12 mouse cellular contexts compared by ENCODE assay signal in the genomic region with DNA sequence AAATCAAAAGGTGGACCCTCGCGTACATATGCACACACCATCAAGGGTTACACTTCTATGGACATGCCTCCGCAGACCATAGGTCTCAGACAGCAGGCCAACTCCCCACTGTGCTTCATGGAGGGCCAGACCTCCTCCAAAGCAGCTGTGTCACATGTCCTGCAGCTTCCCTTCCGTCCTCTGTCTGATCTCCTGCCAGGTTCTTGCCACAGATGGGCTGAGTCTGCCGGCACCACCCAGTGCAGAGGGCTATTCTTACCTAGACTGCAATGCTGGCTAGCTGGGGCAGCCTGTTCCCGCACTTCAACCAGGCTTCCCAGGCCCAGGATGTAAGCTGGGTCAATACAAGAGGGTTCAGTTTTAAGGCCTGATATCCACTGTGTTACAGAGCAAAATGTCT.
A peak's percentile ranks its signal among the peaks of the same experiment; 100 is the strongest.
DNase-seq lines count a peak whose midpoint lies in the region; ATAC-seq and TF ChIP-seq lines count a peak whose summit lies in the region.
"Had no signal": no experiment of that assay in that cellular context is flagged by ENCODE, and none has a peak within 500 bp of the region (broad histone marks: within the 10 kb centered on the region; RNA-seq: fewer than 3 reads in every experiment).

No protein-coding gene starts in this region.

- no peak overlapping the region for H3K9ac ChIP-seq in heart, embryonic 14.5 days (ENCODE audit: low read length)
- H3K9ac ChIP-seq in lung, postnatal 0 days (replicated peaks; ENCODE audit: low read depth), result no peak overlapping the region
- no peak overlapping the region for H3K9ac ChIP-seq in forebrain, embryonic 11.5 days (ENCODE audit: low read length)
- H3K9ac ChIP-seq: embryonic facial prominence, embryonic 15.5 days; liver, postnatal 0 days had no signal

- DNase-seq in adrenal gland, adult 2 months, result peak; percentile 43
- no peak for DNase-seq in adrenal gland, adult 8-10 months
- DNase-seq in heart, embryonic 10.5 days (ENCODE audit: low spot score), result no peak
- DNase-seq in lung, postnatal 0 days (ENCODE audit: low spot score), result peak; percentile 56
- no peak for DNase-seq in lung, postnatal 36 days
- peak; percentile 16 to 58 for DNase-seq in lung, postnatal 4 days
- DNase-seq in forebrain, embryonic 11.5 days (ENCODE audit: low spot score), result no peak
- DNase-seq: layer of hippocampus, adult 9-11 months; liver, postnatal 0 days had no signal

- no peaks in the 10 kb centered on the region for H3K27me3 ChIP-seq in heart, embryonic 14.5 days (ENCODE audit: control insufficient read depth, insufficient read depth, low read length)
- H3K27me3 ChIP-seq in heart, embryonic 10.5 days (ENCODE audit: insufficient read depth, poor library complexity, severe bottlenecking), result peaks cover 2% of the 10 kb centered on the region; the same call in 1 of the 2 replicates
- H3K27me3 ChIP-seq in lung, postnatal 0 days (replicated peaks; ENCODE audit: insufficient read depth, low read length), result no peaks in the 10 kb centered on the region
- H3K27me3 ChIP-seq in forebrain, embryonic 11.5 days (ENCODE audit: control insufficient read depth, insufficient read depth, low read length), result no peaks in the 10 kb centered on the region
- H3K27me3 ChIP-seq: embryonic facial prominence, embryonic 15.5 days had no signal

- TF ChIP-seq CTCF in lung, postnatal 0 days (IDR thresholded peaks at IDR 0.05), result no peak

- H3K4me2 ChIP-seq in heart, embryonic 14.5 days (ENCODE audit: low read length), result no peak overlapping the region
- no peak overlapping the region for H3K4me2 ChIP-seq in lung, postnatal 0 days (replicated peaks; ENCODE audit: low read depth, low read length)
- no peak overlapping the region for H3K4me2 ChIP-seq in forebrain, embryonic 11.5 days (ENCODE audit: low read depth, low read length, severe bottlenecking)
- H3K4me2 ChIP-seq: embryonic facial prominence, embryonic 15.5 days had no signal

- ATAC-seq in heart, embryonic 14.5 days (ENCODE audit: insufficient number of reproducible peaks, insufficient read depth, low FRiP score, low read depth), result no peak
- peak; percentile 68 for ATAC-seq in lung, postnatal 0 days
- ATAC-seq in forebrain, embryonic 11.5 days (replicated peaks; ENCODE audit: low FRiP score), result no peak
- ATAC-seq: liver, postnatal 0 days had no signal

- H3K36me3 ChIP-seq in heart, embryonic 14.5 days (ENCODE audit: control insufficient read depth, insufficient read depth, low read length), result no peaks in the 10 kb centered on the region
- no peaks in the 10 kb centered on the region for H3K36me3 ChIP-seq in heart, embryonic 10.5 days
- no peaks in the 10 kb centered on the region for H3K36me3 ChIP-seq in lung, postnatal 0 days (ENCODE audit: insufficient read depth, low read length)
- no peaks in the 10 kb centered on the region for H3K36me3 ChIP-seq in forebrain, embryonic 11.5 days (ENCODE audit: control insufficient read depth, insufficient read depth, low read length)
- H3K36me3 ChIP-seq: embryonic facial prominence, embryonic 15.5 days had no signal

- no peak for TF ChIP-seq EP300 in lung, postnatal 0 days (IDR thresholded peaks at IDR 0.05)

- no peak overlapping the region for H3K4me3 ChIP-seq in heart, embryonic 14.5 days (ENCODE audit: control insufficient read depth in 1 of 2, insufficient read depth in 1 of 2, low read depth in 1 of 2, low read length in 2 of 2)
- H3K4me3 ChIP-seq in heart, embryonic 10.5 days, result no peak overlapping the region
- H3K4me3 ChIP-seq in lung, postnatal 0 days (ENCODE audit: low read depth, low read length), result no peak overlapping the region
- no peak overlapping the region for H3K4me3 ChIP-seq in forebrain, embryonic 11.5 days (ENCODE audit: low read depth, low read length)
- H3K4me3 ChIP-seq: embryonic facial prominence, embryonic 15.5 days had no signal

- no peaks in the 10 kb centered on the region for H3K9me3 ChIP-seq in heart, embryonic 14.5 days (ENCODE audit: control insufficient read depth, low read length)
- H3K9me3 ChIP-seq in heart, embryonic 10.5 days, result no peaks in the 10 kb centered on the region
- no peaks in the 10 kb centered on the region for H3K9me3 ChIP-seq in lung, postnatal 0 days (ENCODE audit: low read length)
- H3K9me3 ChIP-seq in forebrain, embryonic 11.5 days (ENCODE audit: control insufficient read depth, low read length), result no peaks in the 10 kb centered on the region
- H3K9me3 ChIP-seq: embryonic facial prominence, embryonic 15.5 days had no signal

- WGBS in heart, embryonic 14.5 days, result 52% methylated on average over 6 of the region's 6 CpGs
- WGBS in heart, embryonic 10.5 days, result 70% methylated on average over 6 of the region's 6 CpGs
- WGBS in lung, postnatal 0 days, result 51% methylated on average over 6 of the region's 6 CpGs
- 81% methylated on average over 6 of the region's 6 CpGs for WGBS in forebrain, embryonic 11.5 days

- H3K27ac ChIP-seq in heart, embryonic 14.5 days (replicated peaks in 1 of 2; ENCODE audit: control insufficient read depth in 1 of 2, insufficient read depth in 1 of 2, low read depth in 2 of 2, low read length in 2 of 2), result peak overlapping the region; percentile 2 to 24; a peak in 2 of 4 replicates
- no peak overlapping the region for H3K27ac ChIP-seq in heart, embryonic 10.5 days
- no peak overlapping the region for H3K27ac ChIP-seq in lung, postnatal 0 days (ENCODE audit: low read length)
- no peak overlapping the region for H3K27ac ChIP-seq in forebrain, embryonic 11.5 days (ENCODE audit: low read depth, low read length)
- H3K27ac ChIP-seq: embryonic facial prominence, embryonic 15.5 days; kidney, postnatal 0 days had no signal

- H3K4me1 ChIP-seq in heart, embryonic 14.5 days (ENCODE audit: control insufficient read depth in 2 of 2, insufficient read depth in 2 of 2, low read length in 2 of 2), result peaks cover 6 to 9% of the 10 kb centered on the region in 2 experiments; a peak in 2 of 4 replicates
- 0 out of 2 replicates have a peak, but pooled peaks cover 7% of the 10 kb centered on the region for H3K4me1 ChIP-seq in heart, embryonic 10.5 days
- no peaks in the 10 kb centered on the region for H3K4me1 ChIP-seq in lung, postnatal 0 days (ENCODE audit: insufficient read depth, low read depth, low read length)
- no peaks in the 10 kb centered on the region for H3K4me1 ChIP-seq in forebrain, embryonic 11.5 days (replicated peaks; ENCODE audit: control insufficient read depth, insufficient read depth, low read length)
- H3K4me1 ChIP-seq: embryonic facial prominence, embryonic 15.5 days had no signal

Comparison
In these comparisons a context has a peak if more than half of its experiments do, and no peak if none do; other contexts are left out.
1. DNase-seq: peak in adrenal gland, adult 2 months (single experiment), lung, postnatal 0 days (single experiment) and lung, postnatal 4 days (2 of 2); none in adrenal gland, adult 8-10 months (single experiment), heart, embryonic 10.5 days (single experiment), lung, postnatal 36 days (single experiment) and forebrain, embryonic 11.5 days (single experiment).
2. H3K27ac ChIP-seq: peak in heart, embryonic 14.5 days (2 of 2); none in heart, embryonic 10.5 days (single experiment), lung, postnatal 0 days (single experiment) and forebrain, embryonic 11.5 days (single experiment).